Mouse (Mus musculus) natural killer cell, adult 2 months (primary cell): Measurements from ENCODE around the gene Ppfia1.

ENCODE experiments used
- DNase-seq, 2 experiments: peaks; one replicate each; pipeline ENCODE4 v3.0.0; 2022; ENCODE audit warnings: low spot score in 2 of 2

The Ppfia1 gene

GRCm38 (mm10) chr7:144432920-144433319, 120.6 kb downstream of the Ppfia1 start:
- DNase-seq = no peak

GRCm38 (mm10) chr7:144427460-144427859, 126.1 kb downstream of the Ppfia1 start:
- no peak for DNase-seq
